Mouse (Mus musculus) urinary bladder, adult 18-20 months (tissue): ENCODE measurements around the gene Commd4.

Source experiments
- DNase-seq, 2 experiments: peaks; one replicate each; pipeline ENCODE4 v3.0.0; 2022; ENCODE audit warnings: low spot score in 2 of 2, mixed read lengths in 2 of 2

The Commd4 gene

DNA sequence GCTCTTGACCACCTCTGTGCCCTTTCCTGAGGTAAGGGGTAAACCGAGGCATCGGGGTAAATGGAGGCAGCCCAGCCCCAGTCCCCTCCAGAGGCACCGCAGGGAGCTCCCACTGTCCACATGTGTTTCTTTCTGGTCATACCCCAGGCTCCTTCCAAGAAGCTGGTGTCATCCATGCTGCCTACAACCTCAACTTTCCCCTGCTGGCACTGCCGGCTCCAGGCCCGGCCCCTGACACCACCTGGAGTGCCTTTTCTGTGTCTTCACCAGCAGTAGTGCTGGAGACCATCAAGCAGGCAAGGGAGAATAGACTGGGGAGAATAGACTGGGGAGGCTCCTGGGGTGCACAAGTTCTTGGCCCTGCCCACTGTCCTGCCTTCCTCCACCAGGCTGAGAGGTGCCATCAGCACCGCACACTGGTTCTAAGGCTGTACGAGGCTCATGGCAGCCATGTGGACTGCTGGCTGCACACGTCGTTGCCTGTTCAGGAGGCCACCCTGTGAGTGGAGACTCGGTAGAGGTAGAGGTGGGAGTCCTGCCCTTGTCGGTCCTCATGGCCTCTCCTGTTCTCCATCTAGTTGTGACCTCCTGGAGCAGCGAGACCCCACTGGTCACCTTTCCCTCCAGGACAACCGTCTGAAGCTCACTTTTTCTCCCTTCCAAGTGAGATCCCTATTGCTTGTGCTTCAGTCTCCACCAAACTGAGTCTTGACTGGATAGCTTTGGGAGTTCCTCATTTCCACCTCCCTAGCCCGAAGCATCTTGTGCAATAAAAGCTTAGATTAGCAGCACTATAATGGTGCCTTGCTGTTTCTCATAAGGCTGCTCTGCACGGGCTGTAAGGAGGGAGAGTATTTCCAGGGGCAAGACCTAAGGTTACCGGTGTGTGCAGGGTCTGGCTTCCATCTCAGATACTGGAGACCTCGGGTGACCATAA lies 16.4 kb downstream of the Commd4 start:
- DNase-seq: no peak

DNA sequence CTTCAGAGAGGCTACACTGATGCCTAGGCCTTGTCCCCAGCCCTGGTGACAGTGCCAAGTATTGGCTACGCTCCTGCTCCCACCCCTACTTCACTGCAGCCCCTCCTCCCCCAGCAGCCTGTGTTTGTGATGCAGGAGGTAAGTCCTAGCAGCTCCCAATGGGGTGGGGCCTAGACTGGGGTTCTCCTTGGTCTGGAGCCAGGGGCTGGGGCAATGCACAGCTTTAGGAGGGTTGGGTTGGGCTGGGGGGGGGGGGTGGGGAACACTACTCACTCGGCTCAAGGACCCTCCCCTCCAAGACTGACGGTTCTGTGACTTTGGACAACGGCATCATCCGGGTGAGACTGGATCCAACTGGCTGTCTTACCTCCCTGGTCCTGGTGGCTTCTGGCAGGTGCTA lies 18.6 kb downstream of the Commd4 start:
- no peak for DNase-seq

DNA sequence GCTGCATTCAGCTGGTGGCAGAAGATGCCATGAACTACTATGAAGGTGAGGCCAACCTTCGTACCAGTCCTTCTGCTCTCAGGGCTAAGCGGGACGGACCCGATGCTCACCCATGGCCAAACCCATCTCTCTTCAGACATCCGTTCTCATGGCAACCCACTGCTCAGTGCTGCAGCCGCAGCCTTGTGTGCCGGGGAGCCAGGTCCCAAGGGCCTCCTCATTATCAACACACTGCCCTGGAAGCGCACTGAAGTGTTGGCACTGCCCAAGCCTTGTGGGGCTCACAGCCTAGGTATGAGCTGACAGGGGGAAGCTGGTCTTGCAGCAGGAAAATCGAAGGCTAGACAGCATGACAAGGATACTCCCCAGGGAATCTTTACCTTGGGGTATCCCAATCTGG lies 19.0 kb downstream of the Commd4 start:
- no peak for DNase-seq

DNA sequence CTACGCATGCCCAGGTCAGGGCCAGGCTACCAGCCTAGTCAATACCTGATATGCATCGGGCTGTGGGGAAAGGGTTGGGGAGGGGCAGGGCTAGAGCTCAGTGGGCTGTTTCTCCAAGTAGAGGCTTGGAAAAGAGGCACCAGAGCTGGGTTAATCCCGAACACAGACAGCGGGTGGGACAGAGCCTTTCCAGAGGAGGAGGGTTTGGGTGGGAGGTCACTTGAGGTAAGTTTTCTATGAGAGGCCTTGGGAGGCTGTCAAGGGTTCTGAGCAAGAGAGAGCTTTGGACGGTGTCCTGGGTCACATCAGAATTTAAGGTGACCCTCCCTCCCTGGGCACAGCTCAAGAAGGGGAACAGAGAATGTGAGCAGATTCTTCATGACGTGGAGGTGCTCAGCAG lies 19.6 kb downstream of the Commd4 start:
- no peak for DNase-seq

DNA sequence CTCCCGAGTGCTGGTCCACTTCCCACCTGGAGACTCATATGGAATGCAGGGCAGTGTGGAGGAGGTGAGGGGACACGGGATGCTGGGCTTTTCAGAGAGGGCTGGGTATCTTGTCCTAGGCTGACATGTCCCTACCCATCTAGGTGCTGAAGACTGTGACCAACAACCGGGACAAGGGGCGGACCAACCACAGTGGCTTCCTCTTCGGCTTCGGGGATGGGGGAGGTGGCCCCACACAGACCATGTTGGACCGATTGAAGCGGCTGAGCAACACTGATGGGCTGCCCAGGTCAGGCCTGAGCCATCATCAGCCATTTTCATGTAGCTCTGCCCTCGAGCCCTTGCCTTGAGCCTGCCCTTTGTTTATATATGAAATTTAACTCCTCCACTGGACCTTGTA lies 20.4 kb downstream of the Commd4 start:
- no peak for DNase-seq

DNA sequence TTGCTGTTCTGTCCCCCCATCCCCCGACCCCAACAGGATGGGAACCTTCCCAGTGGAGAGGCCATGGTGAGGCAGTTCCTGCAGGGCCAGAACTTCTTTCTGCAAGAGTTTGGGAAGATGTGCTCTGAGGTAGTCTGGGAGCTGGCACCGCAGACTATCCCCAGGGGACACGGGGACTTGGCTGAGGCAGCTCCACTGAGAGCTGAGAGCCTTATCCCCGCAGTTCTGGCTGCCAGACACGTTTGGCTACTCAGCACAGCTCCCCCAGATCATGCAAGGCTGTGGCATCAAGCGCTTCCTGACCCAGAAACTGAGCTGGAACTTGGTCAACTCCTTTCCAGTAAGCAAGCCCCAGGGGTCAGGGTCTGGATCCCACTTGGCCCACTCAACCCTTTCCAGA lies 20.9 kb downstream of the Commd4 start:
- DNase-seq: no peak

DNA sequence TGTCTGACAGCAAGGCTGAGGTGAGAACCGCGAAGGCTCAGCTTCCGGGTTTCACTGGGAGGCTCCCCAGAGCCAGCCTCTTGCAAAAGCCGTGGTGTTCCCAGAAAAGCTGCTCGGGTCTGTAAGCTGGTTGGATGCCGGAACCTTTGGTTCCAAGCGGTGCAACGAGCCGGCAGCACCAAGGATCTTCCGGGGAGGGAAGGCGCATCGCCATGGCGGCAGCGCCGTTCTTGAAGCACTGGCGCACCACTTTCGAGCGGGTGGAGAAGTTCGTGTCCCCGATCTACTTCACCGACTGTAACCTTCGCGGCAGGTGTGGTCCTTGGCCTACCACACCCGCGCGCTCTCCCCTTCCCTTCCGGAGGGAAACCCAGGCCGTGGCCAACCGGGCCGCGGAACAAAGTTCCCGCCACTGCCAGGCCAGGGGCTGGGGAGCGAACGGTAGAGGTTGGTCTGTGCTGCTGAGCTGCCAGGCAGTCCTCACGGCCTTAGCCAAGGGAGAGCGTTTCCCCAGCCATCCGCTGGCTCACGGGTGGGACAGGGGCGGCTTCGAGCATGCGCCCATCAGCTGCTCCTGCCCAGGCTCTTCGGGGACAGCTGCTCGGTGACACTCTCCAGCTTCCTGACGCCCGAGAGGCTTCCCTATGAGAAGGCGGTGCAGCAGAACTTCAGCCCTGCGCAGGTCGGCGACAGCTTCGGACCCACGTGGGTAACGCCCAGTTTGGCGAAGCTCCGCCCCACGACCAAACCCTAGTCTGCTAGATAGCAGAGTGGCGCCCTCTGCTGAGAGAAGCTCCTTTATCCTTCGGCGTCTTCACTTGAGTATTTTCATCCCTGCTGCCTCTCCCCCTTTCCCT lies 27.3 kb downstream of the Commd4 start, which contains the start of gene Man2c1:
TSS of gene Man2c1 (plus strand) at position 114 of the 857 bp plus-strand sequence.
- peak; percentile 87 for DNase-seq

DNA sequence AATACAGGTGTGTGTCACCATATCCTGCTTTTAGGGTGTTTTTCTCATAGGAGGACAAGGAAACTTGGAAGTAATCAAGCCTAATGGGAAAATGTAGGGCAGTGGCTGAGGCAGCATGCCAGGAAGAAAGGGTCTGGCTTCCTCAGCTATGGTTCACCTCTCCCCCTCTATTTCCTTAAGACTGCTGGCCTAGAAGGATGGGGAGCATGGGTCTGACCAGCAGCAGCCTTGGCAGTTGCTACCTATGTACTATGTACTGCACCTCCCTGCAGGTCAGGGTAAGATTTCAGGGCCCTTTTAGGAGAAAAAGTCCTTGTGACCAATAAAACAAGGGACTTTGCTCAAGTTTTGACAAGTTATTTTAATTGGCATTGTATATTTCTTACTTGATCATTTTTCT lies 28.5 kb downstream of the Commd4 start:
- DNase-seq: no peak

DNA sequence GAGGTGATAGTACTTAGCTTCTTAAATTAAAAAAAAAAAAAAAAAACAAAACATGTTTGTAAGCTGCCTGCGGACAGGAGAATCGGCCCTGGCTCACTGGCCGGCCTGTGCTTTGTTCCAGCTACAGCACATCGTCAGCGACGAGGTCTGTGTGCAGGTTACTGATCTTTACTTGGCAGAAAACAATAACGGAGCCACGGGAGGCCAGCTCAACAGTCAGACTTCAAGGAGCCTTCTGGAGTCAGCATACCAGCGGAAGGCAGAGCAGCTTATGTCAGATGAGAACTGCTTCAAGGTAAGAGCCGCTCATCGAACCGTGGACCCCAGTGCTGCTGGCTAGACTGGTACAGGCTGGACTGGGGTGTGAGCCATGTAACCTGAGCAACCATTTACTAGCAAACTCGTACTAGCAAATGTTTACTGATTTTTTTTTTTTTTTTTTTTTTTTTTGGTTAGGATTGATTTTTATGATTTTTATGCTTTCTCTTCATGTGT lies 40.8 kb downstream of the Commd4 start:
- no peak for DNase-seq
